Mouse (Mus musculus) testis, adult 2 months (tissue): ENCODE data around the gene Vezf1.

Source experiments
- CTCF ChIP-seq: fragments of 200-500 bp; IDR thresholded peaks from 2 replicates; pipeline ENCODE4 v1.5.1; 2012; ENCODE audit warnings: low read depth, mild to moderate bottlenecking, inconsistent platforms, low read length, moderate library complexity; ENCODE audit not compliant: control insufficient read depth, insufficient read depth, insufficient replicate concordance
- POLR2A ChIP-seq: fragments of 200-500 bp; IDR thresholded peaks from 2 replicates; pipeline ENCODE4 v1.6.1; 2012; ENCODE audit warnings: low read depth, mild to moderate bottlenecking, inconsistent platforms, low read length, moderate library complexity; ENCODE audit not compliant: control insufficient read depth

- TF ChIP-seq CTCF (no peak), POLR2A (no peak)
Observed at GRCm38 (mm10) chr11:88049732-88050131, 18.3 kb upstream of the Vezf1 start.
